Mouse (Mus musculus): ENCODE results near the gene Samd5. TPM values are rescaled to one million over a fixed set of nuclear protein-coding genes. Genes with fewer than 3 reads are reported as not detected.

Gene Samd5
- polyA plus RNA-seq, 2 experiments = 7.4 to 11.1 TPM

DNA sequence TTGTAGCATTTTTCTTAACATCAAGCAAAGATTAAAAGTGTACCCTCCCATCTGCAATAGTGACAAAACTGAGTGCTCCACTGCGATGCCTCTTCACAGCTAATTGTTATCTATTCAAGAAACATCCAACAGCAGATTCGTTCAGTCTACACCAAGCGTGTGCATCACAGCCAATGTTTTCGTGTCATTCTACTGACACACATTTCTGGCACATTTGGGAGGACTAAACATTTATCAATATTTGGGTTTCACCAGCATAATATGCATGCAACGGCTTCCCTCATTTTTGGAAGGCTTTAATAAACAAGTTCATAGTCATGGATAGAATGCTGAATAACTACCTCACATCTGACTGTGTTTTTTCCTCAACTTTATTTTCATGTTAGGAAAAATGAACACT lies 95.6 kb downstream of the Samd5 start:
- H3K9ac ChIP-seq (ENCODE audit: low read depth, low read length, severe bottlenecking) = no peak overlapping the region
- H3K9me3 ChIP-seq (ENCODE audit: control insufficient read depth, low read length) = no peaks in the 10 kb centered on the region
- no peak overlapping the region for H3K4me2 ChIP-seq (replicated peaks; ENCODE audit: low read depth, low read length, severe bottlenecking)
- no peaks in the 10 kb centered on the region for H3K27me3 ChIP-seq (ENCODE audit: control insufficient read depth, insufficient read depth, low read length)
- H3K27ac ChIP-seq (replicated peaks; ENCODE audit: low read depth, low read length) = no peak overlapping the region
- TF ChIP-seq POLR2A (IDR thresholded peaks at IDR 0.05; ENCODE audit: borderline replicate concordance, extremely low read depth, insufficient read depth, insufficient read length) = no peak
- DNase-seq (ENCODE audit: low spot score) = no peak
- H3K36me3 ChIP-seq (ENCODE audit: control insufficient read depth, insufficient read depth, low read length) = no peaks in the 10 kb centered on the region
- no peak for ATAC-seq (ENCODE audit: low FRiP score, low read depth)
- 91% methylated on average over 5 of the region's 5 CpGs for WGBS
- H3K4me1 ChIP-seq (ENCODE audit: control insufficient read depth, insufficient read depth, low read length) = no peaks in the 10 kb centered on the region
- H3K4me3 ChIP-seq (replicated peaks; ENCODE audit: low read length) = no peak overlapping the region

DNA sequence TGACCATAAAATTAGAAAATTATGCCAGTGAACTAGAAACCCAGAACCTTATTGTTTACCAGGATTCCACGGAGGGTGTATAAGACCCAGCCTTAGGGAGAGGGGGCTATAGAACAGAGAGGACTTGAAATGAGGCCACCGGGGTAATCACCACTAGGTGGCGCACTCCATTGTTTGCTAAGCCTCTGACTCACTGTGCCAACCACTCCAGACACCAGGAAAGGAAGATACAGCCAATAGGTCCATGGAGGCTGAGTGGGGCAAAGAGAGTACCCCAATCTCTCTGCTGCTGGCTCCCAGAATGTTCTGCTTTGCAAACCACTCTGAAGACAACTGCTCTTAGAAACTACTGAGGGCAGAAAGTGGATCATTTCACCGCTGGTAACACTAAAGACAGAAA lies 99.4 kb downstream of the Samd5 start:
- Histone ChIP-seq H3K4me1 (ENCODE audit: control insufficient read depth, insufficient read depth, low read length) (no peaks in the 10 kb centered on the region), H3K4me3 (replicated peaks; ENCODE audit: low read length) (no peak overlapping the region), H3K4me2 (replicated peaks; ENCODE audit: low read depth, low read length, severe bottlenecking) (no peak overlapping the region), H3K9ac (ENCODE audit: low read depth, low read length, severe bottlenecking) (no peak overlapping the region), H3K9me3 (ENCODE audit: control insufficient read depth, low read length) (no peaks in the 10 kb centered on the region), H3K27ac (replicated peaks; ENCODE audit: low read depth, low read length) (no peak overlapping the region), H3K36me3 (ENCODE audit: control insufficient read depth, insufficient read depth, low read length) (no peaks in the 10 kb centered on the region), H3K27me3 (ENCODE audit: control insufficient read depth, insufficient read depth, low read length) (no peaks in the 10 kb centered on the region)
- DNase-seq (ENCODE audit: low spot score) (no peak), ATAC-seq (ENCODE audit: low FRiP score, low read depth) (no peak)
- TF ChIP-seq POLR2A (IDR thresholded peaks at IDR 0.05; ENCODE audit: borderline replicate concordance, extremely low read depth, insufficient read depth, insufficient read length) = no peak
- WGBS = 34% methylated on average over 4 of the region's 4 CpGs

DNA sequence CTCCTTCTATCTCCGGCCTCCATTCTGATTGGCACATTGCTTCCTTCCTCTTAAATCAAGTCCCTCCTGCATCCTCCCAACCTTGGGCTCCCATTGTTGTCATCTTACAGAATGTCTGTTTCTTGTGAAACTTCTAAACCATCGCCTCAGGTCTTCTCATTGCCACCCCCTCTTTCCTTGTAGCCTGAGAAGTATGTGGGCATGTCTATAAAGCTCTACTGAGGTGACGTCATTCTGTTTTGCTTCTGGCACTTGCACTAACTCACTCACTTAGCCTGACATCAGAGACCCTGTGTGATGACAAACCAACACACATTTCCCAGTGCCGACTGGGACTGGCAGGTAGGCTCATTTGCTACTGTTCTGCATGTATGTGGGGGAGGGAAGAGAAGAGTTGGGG lies 100.9 kb downstream of the Samd5 start:
- H3K4me2 ChIP-seq (replicated peaks; ENCODE audit: low read depth, low read length, severe bottlenecking) = no peak overlapping the region
- H3K36me3 ChIP-seq (ENCODE audit: control insufficient read depth, insufficient read depth, low read length) = no peaks in the 10 kb centered on the region
- ATAC-seq (ENCODE audit: low FRiP score, low read depth) (no peak), DNase-seq (ENCODE audit: low spot score) (no peak)
- 71% methylated on average over 4 of the region's 4 CpGs for WGBS
- no peak overlapping the region for H3K27ac ChIP-seq (replicated peaks; ENCODE audit: low read depth, low read length)
- no peak overlapping the region for H3K9ac ChIP-seq (ENCODE audit: low read depth, low read length, severe bottlenecking)
- H3K4me3 ChIP-seq (replicated peaks; ENCODE audit: low read length) = no peak overlapping the region
- no peaks in the 10 kb centered on the region for H3K4me1 ChIP-seq (ENCODE audit: control insufficient read depth, insufficient read depth, low read length)
- no peaks in the 10 kb centered on the region for H3K27me3 ChIP-seq (ENCODE audit: control insufficient read depth, insufficient read depth, low read length)
- no peak for TF ChIP-seq POLR2A (IDR thresholded peaks at IDR 0.05; ENCODE audit: borderline replicate concordance, extremely low read depth, insufficient read depth, insufficient read length)
- H3K9me3 ChIP-seq (ENCODE audit: control insufficient read depth, low read length) = no peaks in the 10 kb centered on the region

Other genes starting within 250 kb of the Samd5 start
- gene Stxbp5, start 225.9 kb upstream of the Samd5 start, polyA plus RNA-seq (2012; rRNA removed) = 22.4 and 23.7 TPM in 2 replicates
- 7.2 and 8.2 TPM in 2 replicates for gene Stxbp5, start 225.9 kb upstream of the Samd5 start, polyA plus RNA-seq (2014; fragmentation: Nextera tagmentation; extraction: Ambion mirVana)

All from limb, embryonic 14.5 days (tissue).